Mouse (Mus musculus) bone marrow, adult 2 months (tissue): Measurements from ENCODE around the gene Col6a4.

Source experiments
- CTCF ChIP-seq: fragments of 200-500 bp; IDR thresholded peaks from 2 replicates; pipeline ENCODE4 v1.5.1; 2011; ENCODE audit warnings: low read length, control low read depth; ENCODE audit not compliant: control insufficient read depth, insufficient read depth
- POLR2A ChIP-seq: fragments of 200-500 bp; IDR thresholded peaks from 2 replicates; pipeline ENCODE4 v1.6.1; 2011; ENCODE audit warnings: low read depth, mild to moderate bottlenecking, control low read depth, low read length, borderline replicate concordance; ENCODE audit not compliant: control insufficient read depth

GRCm38 (mm10) chr9:105947577-105947976, 149.0 kb downstream of the Col6a4 start:
- TF ChIP-seq CTCF (no peak), POLR2A (no peak)
